Mouse (Mus musculus): ENCODE data around the gene Pagr1a.

Pagr1a gene

GRCm38 (mm10) chr7:126999568-126999967, 17.6 kb downstream of the Pagr1a start:
- no peak for DNase-seq

DNA sequence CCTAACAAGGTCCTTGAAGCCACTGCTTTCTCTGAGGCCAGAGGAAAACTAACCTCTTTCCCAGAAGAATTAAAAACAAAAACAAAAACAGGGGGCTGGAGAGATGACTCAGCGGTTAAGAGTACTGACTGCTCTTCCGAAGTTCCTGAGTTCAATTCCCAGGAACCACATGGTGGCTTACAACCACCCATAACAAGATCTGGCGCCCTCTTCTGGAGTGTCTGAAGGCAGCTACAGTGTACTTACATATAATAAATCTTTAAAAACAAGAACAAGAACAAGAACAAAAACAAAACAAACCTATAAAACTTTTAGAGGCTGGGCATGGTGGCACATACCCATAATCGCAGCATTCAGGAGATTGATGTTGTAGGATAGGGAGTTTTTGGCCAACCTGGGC, 20.7 kb downstream of the Pagr1a start:
- DNase-seq: no peak

GRCm38 (mm10) chr7:126988816-126989215, 28.3 kb downstream of the Pagr1a start:
- no peak for DNase-seq

- peak; percentile 62 for DNase-seq
Measured at GRCm38 (mm10) chr7:126986319-126986718, 30.8 kb downstream of the Pagr1a start.

GRCm38 (mm10) chr7:126984667-126985444, 32.3 kb downstream of the Pagr1a start:
- DNase-seq: no peak

DNA sequence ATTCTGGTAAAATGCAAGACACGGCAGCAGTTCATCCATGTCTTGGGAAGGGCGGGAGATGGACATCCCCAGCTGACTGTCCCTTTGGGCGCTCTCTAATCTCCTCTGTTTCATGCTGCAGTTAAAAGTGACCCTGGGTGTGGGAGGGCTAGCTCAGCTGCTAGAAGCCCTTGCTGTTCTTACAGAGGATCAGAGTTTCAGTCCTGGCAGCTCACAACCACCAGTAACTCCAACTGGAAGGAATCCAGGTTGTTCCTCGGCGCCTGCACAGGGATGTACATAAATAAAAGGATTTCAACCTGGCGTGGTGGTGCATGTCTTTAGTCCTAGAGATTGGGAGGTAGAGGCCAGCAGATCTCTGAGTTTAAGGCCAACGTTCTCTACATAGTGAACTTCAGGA, 34.0 kb downstream of the Pagr1a start:
- no peak for DNase-seq

GRCm38 (mm10) chr7:126982054-126982453, 35.1 kb downstream of the Pagr1a start:
- no peak for DNase-seq

- no peak for DNase-seq
Measured at GRCm38 (mm10) chr7:126981601-126982000, 35.6 kb downstream of the Pagr1a start.

DNA sequence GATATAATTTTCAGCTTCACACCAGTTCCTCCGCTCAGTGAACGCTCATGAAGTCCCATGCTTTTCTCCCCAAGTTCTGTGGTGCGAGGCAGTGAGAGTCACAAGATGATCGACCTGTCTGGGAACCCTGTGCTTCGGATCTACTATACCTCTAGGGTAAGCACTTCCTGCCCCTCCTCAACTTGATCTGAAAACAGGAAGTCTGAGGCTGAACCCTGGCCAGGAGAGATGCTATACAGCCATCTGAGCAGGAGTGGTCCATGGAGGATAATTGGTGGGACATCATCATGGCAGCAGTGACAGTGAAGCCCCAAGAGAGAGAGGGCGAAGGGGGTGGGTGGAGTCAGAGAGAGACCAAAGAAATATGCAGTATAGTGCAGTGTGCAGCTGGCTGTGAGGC, 38.3 kb downstream of the Pagr1a start:
- DNase-seq: no peak

GRCm38 (mm10) chr7:126976878-126977459, 40.2 kb downstream of the Pagr1a start:
- peak; percentile 35 for DNase-seq

GRCm38 (mm10) chr7:126975950-126976866, 40.9 kb downstream of the Pagr1a start, which contains the start of gene Cdiptos:
Gene Cdiptos, minus strand, starts transcription at chr7:126976098.
- peak; percentile 97 for DNase-seq

GRCm38 (mm10) chr7:126975893-126975949, 41.4 kb downstream of the Pagr1a start, which contains the start of gene Cdipt:
Gene Cdipt, plus strand, starts transcription at chr7:126975914.
- no peak for DNase-seq

GRCm38 (mm10) chr7:126975493-126975892, 41.7 kb downstream of the Pagr1a start:
- peak; percentile 28 for DNase-seq

GRCm38 (mm10) chr7:126967361-126967760, 49.8 kb downstream of the Pagr1a start:
- DNase-seq: no peak

- no peak for DNase-seq
Measured at GRCm38 (mm10) chr7:126965568-126965967, 51.6 kb downstream of the Pagr1a start.
